Mouse (Mus musculus) neutrophil, adult 5-6 weeks (primary cell): Measurements from ENCODE around the gene Scaf1. TPM values are rescaled to one million over a fixed set of nuclear protein-coding genes. Genes with fewer than 3 reads are reported as not detected.

Source experiments
- ATAC-seq: fragments of 151-379, 151-347 bp; 2 replicates; pipeline ENCODE4 v1.8.0; 2017; ENCODE audit warnings: mild to moderate bottlenecking, moderate TSS enrichment; ENCODE audit not compliant: insufficient number of reproducible peaks, poor library complexity, low FRiP score, severe bottlenecking; ENCODE audit errors: extremely low read depth
- total RNA-seq: library from RNA; stranded (forward); fragments of 200-1000 nt; gene quantifications from 2 replicates; pipeline ENCODE4 v1.2.3, GENCODE M21; 2017

The Scaf1 gene
- total RNA-seq, 1 experiment from 2014 or later = 35.7 TPM

GRCm38 (mm10) chr7:44997231-44997939, 18.8 kb downstream of the Scaf1 start, which contains the start of gene Irf3:
Gene Irf3 (plus strand): TSS chr7:44997648.
- ATAC-seq = peak; percentile 88

GRCm38 (mm10) chr7:44996672-44997071, 19.5 kb downstream of the Scaf1 start:
- ATAC-seq = no peak

- no peak for ATAC-seq
These were observed 29.1 kb downstream of the Scaf1 start for GRCm38 (mm10) chr7:44986879-44987718.

GRCm38 (mm10) chr7:44986192-44986878, 29.8 kb downstream of the Scaf1 start, which contains the start of gene Prmt1:
Gene Prmt1 (minus strand): TSS chr7:44986568.
- peak; percentile 85 for ATAC-seq

GRCm38 (mm10) chr7:44985595-44986191, 30.5 kb downstream of the Scaf1 start:
- ATAC-seq = no peak

- ATAC-seq = no peak
These were observed 31.4 kb downstream of the Scaf1 start for GRCm38 (mm10) chr7:44984833-44985164.

- no peak for ATAC-seq
These were observed 32.0 kb downstream of the Scaf1 start for GRCm38 (mm10) chr7:44983944-44984832.

- peak; percentile 31; the same call in 1 of the 2 replicates for ATAC-seq
These were observed 33.1 kb downstream of the Scaf1 start for GRCm38 (mm10) chr7:44983085-44983484.

GRCm38 (mm10) chr7:44981539-44981938, 34.6 kb downstream of the Scaf1 start:
- ATAC-seq = no peak

- ATAC-seq = no peak
These were observed 37.9 kb downstream of the Scaf1 start for GRCm38 (mm10) chr7:44978300-44978699.

- no peak for ATAC-seq
These were observed 41.1 kb downstream of the Scaf1 start for GRCm38 (mm10) chr7:44975117-44975419.

GRCm38 (mm10) chr7:44974383-44975116, 41.6 kb downstream of the Scaf1 start, which contains the start of gene Cpt1c:
Gene Cpt1c (minus strand): TSS chr7:44974851.
- ATAC-seq = no peak

GRCm38 (mm10) chr7:44973415-44974130, 42.6 kb downstream of the Scaf1 start:
- ATAC-seq = no peak

GRCm38 (mm10) chr7:44971142-44971541, 45.0 kb downstream of the Scaf1 start:
- no peak for ATAC-seq

GRCm38 (mm10) chr7:44970231-44970691, 45.9 kb downstream of the Scaf1 start:
- peak; percentile 59 for ATAC-seq

GRCm38 (mm10) chr7:44966638-44967037, 49.5 kb downstream of the Scaf1 start:
- ATAC-seq = no peak

GRCm38 (mm10) chr7:44965975-44966374, 50.2 kb downstream of the Scaf1 start:
- ATAC-seq = no peak
